Mouse (Mus musculus) ovary, adult 18-20 months (tissue): ENCODE results near the gene Timm10.

ENCODE experiments used
- DNase-seq: peaks from one replicate; pipeline ENCODE4 v3.0.0; 2022; ENCODE audit warnings: low spot score, mixed read lengths

Timm10 gene

DNA sequence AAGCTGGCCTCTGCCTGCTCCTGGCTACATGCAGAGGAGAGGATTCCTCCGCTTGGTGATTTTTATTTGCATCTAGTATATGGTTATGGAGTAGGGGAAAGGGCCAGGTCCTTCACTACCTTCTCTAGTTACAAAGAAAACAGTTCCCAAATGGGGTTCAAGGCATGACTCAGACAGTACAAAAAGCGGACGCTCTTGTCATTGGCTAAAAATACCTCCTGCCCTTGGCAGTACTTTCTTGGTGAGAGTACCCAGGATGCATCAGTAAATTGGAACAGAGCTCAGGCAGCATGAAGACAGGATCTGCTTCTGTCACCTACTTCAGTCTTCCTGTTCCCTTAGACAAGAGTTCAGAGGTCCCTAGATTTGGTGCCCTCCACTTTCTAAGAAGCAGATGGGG lies 6.9 kb upstream of the Timm10 start:
- DNase-seq: no peak

DNA sequence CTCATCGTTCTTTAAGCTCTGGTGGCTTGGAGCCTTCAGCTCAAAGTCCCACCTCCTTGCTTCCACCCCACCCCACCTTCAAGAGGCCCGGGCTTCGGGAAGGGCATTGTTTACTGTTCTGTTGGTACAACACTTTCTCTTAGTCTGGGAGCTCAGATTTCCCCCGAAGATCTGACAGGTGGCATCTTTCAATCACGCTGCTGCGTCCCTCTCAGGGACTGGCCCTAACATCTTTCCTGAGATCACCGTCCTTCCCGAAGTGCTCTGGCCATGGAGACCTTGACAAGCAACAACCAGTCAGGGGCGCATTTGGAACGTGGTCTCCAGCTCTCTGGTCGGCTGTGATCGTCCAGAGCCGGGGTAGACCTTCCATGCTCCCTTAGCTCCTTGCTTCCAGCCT lies 4.2 kb upstream of the Timm10 start, which contains the start of gene Smtnl1:
Gene Smtnl1 (minus strand): TSS at position 101 of the 400 bp plus-strand sequence.
- DNase-seq: no peak

GRCm38 (mm10) chr2:84823237-84823636 lies 3.6 kb upstream of the Timm10 start:
- DNase-seq: no peak

GRCm38 (mm10) chr2:84827283-84827920 lies 605 bp downstream of the Timm10 start:
- DNase-seq: no peak

DNA sequence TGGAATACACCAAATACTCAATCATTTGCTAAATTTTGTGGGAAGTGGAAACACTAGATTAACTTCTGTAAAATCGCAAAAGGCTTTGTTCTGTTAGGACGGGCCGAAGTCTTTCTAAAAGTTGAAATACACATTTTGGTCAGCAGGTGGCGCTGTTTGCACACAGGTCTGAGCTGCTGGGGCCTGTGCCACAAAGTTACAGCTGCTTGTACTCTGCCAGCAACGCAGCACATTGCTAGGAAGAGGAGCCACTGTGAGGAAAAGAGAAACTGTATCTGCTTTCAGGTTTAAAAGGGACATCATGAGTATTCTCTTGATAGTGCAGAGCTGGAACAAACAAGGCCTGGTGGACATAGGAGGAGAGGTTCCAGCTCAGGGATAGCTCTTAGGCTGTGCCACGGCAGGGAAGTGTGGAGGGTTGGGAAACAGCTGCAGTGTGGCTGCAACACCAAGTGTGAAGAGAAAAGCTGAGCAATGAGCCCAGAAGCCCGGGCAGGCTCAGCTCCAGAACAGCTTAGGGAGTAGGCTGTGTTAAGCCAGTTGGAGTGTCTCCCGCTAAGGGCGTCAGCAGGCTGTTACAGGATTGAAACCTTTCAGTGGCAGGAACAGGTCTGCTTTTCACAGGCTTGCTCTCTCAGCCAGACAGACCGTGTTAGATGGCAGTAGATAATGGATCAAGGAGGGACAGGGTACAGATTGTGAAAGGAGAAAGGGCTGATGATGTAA lies 5.0 kb downstream of the Timm10 start:
- peak; percentile 55 for DNase-seq

DNA sequence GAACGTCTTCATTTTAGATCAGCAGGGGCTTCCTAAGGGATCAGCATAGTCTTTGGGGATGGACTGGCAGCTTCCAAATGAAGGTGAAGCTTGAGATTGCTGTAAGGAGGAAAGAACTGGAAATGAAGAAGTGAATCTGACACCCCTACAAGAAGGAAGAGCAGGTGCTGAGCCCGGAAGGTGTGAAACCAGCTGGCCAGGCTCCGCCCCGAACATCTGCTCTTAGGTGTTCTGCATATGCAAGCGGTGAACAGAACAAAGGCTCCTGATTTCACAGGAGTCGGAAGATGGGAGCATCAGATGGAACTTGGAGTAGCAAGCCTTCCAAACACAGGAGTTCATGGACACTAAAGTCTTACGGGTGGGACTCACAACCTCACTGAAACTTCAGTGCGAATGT lies 10.3 kb downstream of the Timm10 start:
- DNase-seq: no peak

DNA sequence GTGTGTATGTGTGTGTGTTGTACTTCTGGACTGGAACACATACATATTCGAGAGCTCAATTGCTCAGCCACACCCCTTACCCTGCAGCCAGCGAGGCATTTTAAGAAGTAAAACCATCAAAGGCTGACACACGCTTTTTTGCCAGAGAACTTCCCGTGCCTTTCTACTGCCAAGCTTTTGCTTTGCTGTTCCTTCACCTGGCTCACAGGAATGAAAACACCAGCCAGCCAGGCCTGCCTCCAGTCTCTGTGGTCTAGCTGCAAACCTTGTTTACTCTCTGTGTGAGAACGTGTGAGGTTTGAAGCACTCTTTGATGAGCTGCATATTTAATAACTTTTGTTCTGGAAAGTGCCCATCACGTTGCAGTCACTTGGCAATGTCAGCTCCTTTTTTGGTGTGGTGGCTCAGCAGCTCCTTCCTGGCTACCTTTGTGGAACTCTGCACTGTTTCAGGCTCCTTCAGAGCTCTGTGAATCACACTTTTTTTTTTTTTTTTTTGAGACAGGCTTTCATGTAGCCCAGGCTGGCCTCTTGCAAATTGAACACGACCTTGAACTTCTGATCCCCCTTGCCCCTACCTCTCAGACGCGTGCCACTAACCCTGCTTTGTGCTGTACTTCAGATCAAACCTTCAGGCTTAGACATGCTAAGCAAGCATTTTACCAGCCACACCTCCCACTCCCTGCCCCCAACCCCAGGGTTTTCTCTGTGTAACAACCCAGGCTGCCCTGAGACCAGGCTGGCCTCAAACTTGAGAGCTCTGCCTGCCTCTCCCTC lies 11.2 kb downstream of the Timm10 start:
- DNase-seq: no peak

GRCm38 (mm10) chr2:84838593-84838949 lies 11.8 kb downstream of the Timm10 start, which contains the start of gene Slc43a1:
Gene Slc43a1 (plus strand): TSS chr2:84838850.
- DNase-seq: no peak

DNA sequence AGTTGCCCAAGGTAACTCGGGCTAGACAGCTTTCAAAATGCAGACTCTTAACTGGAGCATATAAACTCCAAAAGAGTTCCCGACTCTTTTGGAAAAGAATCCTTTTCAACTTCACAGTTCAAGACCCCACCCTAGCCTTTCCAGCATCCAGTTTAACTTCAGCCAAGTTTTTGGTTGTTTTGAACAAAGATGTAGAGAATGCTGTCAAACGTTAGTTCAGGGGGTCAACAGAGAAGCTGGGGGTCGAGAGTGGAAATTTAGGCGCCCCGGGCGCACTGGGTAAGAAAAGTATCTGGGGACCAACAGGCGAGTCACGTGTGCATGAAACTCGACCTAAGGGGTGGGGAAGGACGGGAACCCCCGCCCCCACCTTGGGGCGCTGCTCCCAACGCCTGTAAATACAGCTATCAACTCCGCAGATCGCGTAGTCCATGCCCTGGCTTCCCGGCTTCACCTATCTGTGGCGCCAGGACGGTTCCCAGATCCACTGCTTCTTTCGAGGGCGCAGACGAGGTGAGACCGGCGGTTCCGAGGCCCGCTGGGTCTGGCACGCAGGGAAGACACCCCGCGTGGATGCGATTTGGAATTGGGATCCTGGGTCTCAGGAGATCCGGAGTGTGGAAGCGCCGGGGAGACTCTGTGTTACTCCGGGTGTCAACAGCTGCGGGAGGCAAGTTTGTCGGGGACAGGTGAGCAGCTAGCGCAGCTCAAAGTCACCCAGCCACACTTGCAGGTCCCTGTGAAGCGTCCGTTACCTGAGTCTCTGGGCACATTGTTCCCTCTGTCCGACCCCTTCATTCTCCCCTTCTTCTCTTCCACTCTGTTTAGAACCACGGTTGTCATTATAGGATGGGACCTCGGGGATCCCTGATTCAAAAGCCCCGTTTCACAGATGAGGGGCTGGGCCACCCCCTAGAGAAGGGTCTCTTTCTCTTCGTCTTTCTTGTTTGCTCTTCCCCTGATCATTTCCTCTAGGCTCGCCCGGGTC lies 12.5 kb downstream of the Timm10 start:
- no peak for DNase-seq

GRCm38 (mm10) chr2:84840016-84840747 lies 13.4 kb downstream of the Timm10 start:
- DNase-seq: peak; percentile 39

GRCm38 (mm10) chr2:84840748-84841563 lies 14.2 kb downstream of the Timm10 start:
- DNase-seq: no peak

DNA sequence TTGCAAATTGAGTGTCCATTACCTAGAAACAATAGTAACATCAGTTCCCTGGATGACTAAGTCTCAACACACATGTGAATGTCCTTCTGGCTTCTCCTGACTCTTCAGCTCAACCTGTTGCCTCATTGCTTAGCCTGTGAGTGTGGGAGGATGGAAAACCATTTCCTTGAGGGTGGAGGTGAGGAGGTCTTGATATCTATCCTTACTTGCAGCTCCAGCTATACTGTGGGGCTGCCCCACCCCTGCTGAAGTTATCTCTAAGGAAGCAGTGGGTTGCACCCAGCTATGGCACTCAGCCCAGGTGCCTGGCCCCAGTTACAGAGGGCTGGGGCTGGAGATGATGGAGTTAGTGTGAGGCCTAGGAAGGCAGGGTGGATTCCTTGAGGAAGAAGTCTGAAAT lies 15.1 kb downstream of the Timm10 start:
- no peak for DNase-seq

GRCm38 (mm10) chr2:84843654-84844053 lies 16.9 kb downstream of the Timm10 start:
- DNase-seq: no peak

DNA sequence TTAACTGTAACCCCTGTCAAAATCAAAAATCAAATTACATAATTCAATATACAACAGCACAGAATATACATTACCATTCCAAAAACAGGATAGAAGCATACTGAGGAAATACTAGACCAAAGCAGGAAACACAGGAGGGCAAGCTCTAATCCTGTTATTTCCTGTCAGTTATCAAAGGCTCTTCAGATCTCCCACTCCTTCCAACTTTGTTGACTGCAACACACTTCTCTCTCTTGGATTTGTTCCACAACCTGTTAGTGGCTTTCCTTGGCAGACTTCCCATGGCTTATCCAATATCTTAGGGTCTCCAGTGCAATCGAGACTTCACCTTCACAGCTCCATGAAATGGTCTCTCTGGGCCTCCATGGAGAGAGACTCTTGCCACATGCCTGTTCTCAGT lies 18.4 kb downstream of the Timm10 start:
- no peak for DNase-seq

DNA sequence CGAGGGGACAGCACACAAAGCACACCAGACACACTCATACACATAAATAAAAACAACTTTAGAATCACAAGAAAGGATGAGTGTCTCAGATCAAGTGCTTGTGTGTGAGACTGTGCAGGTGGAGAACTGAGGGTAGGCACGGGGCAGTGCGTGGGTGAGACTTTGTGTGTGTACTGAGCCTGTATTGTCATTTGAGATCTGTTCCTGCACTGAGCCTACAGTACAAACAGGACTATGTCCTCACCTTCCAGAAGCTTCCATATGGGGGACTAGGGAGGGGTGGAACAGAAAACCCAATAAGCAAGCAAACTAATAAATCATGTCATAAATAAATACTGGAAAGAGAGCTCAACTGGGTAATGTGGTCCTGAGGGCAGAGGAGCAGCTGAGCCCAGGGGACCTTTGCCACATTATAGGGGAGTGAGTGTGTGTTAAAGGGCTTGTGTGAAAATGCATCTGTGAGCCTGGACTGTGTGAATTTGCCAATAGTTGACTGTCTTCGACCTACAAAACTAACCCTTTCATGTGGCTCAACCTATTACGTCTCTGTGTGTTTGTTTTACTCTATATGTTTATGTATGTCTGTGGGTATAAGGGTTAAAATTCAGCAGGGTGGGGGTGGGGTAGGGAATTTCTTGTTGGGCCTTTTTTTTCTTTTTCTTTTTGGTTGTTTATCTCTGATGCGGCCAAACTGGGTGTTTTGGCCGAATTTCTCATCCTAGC lies 23.8 kb downstream of the Timm10 start:
- no peak for DNase-seq

DNA sequence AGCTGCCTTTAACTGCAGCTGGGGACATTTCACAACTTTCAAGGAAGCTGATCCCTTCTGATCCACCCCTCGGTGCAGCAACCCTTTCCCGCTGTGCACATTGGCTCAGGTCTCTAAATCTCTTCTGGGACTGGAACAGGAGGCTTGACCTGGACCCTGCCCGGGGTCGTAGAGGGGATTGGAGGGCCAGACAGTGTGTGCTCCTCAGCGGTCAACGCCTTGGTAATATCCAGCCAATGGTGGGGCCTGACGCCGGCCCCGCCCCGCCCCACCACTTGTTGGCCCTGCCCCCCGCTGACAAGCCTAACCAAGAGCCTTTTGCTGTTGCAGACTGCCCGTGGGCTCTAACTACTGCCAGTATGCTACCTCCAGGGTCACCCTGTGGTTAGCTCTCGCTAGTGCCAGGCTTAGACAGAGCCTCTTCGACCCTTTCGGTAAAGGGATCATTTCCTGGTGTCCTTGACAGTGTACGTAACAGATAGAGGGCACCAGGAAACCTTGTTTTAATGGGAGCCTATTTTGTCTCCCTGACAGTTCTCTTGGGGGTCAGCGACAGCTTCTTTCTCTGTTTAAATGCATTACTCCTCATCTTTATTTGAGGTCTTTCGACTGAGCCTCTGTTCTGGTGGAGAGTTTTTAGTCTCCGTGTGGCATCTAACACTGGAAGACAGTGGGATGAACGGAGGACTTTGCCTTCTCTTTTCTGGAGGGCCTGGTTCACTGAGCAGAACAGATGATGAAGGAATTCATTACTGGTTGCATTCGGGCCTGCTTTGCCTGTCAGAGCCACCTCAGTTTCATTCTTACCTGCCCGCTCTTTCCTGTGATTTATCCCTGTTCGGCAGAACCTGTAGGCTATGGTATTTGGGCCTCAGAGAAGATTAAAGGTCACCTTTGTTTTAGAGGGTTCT lies 24.6 kb downstream of the Timm10 start:
- peak; percentile 54 for DNase-seq

- DNase-seq: no peak
Observed at GRCm38 (mm10) chr2:84855732-84856131, 28.9 kb downstream of the Timm10 start.

DNA sequence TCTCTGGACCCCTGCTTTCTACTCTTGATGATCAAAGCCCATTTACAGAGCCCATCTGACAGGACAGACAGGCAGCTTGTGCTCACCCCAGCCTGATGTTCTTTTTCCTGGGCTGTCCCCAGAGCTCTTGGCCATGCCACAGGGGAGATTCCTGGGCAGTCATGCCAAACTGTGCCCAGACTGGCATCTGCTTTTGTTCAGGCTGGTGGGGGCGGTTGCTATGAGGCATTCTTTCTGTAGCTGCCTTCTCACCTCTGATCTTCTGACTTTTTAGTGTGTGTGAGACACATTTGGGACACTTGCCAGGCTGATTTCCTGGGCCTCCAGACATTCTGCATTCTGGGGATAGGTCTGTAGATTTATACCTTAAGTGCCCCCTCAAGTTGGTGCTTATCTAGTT lies 31.8 kb downstream of the Timm10 start:
- no peak for DNase-seq
